Mouse (Mus musculus) limb, embryonic 14.5 days (tissue): ENCODE data around the gene Edn2. TPM values are rescaled to one million over a fixed set of nuclear protein-coding genes. Genes with fewer than 3 reads are reported as not detected.

Experiments used
- ATAC-seq: fragments of 200-750 bp; cut with Nextera tagmentation; 2 replicates; pipeline ENCODE4 v1.8.0; 2017; ENCODE audit warnings: low read depth, moderate number of reproducible peaks, moderate TSS enrichment; ENCODE audit not compliant: low FRiP score
- DNase-seq: peaks from one replicate; pipeline ENCODE4 v3.0.0-alpha.2; 2015; ENCODE audit warnings: low spot score
- H3K27ac ChIP-seq: fragments of 300-500 bp; sonication (generic); replicated peaks from 2 replicates; pipeline ENCODE4 v1.5.1; 2014; ENCODE audit warnings: low read depth, mild to moderate bottlenecking, low read length, moderate library complexity, mixed read lengths
- H3K27me3 ChIP-seq: fragments of 300-500 bp; sonication (generic); 2 replicates; pipeline ENCODE4 v1.6.1; 2014; ENCODE audit warnings: low read length, mixed read lengths; ENCODE audit not compliant: control insufficient read depth, insufficient read depth
- H3K36me3 ChIP-seq: fragments of 300-500 bp; sonication (generic); 2 replicates; pipeline ENCODE4 v1.6.1; 2014; ENCODE audit warnings: mild to moderate bottlenecking, low read length, moderate library complexity, mixed read lengths; ENCODE audit not compliant: control insufficient read depth, insufficient read depth
- H3K4me1 ChIP-seq: fragments of 300-500 bp; sonication (generic); 2 replicates; pipeline ENCODE4 v1.6.1; 2014; ENCODE audit warnings: antibody characterized with exemption, low read length, mixed read lengths; ENCODE audit not compliant: control insufficient read depth, insufficient read depth
- H3K4me2 ChIP-seq: fragments of 300-500 bp; sonication (generic); replicated peaks from 2 replicates; pipeline ENCODE4 v1.6.1; 2014; ENCODE audit warnings: low read depth, mild to moderate bottlenecking, low read length, moderate library complexity; ENCODE audit not compliant: severe bottlenecking
- H3K4me3 ChIP-seq: fragments of 300-500 bp; sonication (generic); replicated peaks from 2 replicates; pipeline ENCODE4 v1.5.1; 2014; ENCODE audit warnings: low read length
- H3K9ac ChIP-seq: fragments of 300-500 bp; sonication (generic); 2 replicates; pipeline ENCODE4 v1.6.1; 2014; ENCODE audit warnings: mild to moderate bottlenecking, low read depth, low read length, moderate library complexity; ENCODE audit not compliant: severe bottlenecking
- H3K9me3 ChIP-seq: fragments of 300-500 bp; sonication (generic); 2 replicates; pipeline ENCODE4 v1.6.1; 2016; ENCODE audit warnings: low read length; ENCODE audit not compliant: control insufficient read depth
- POLR2A ChIP-seq: fragments of 200-500 bp; IDR thresholded peaks from 2 replicates; pipeline ENCODE4 v1.8.0; 2012; ENCODE audit warnings: inconsistent platforms, mild to moderate bottlenecking, moderate library complexity, borderline replicate concordance; ENCODE audit not compliant: insufficient read depth, insufficient read length; ENCODE audit errors: extremely low read depth
- WGBS: fragments of 180-500 bp; shearing (Covaris S2); extraction: QIAGEN DNeasy Blood & Tissue Kit; methylation state at CpG from one replicate; pipeline ENCODE4 v1.1.7; 2014; 5-methylcytosine and 5-hydroxymethylcytosine counted together
- polyA plus RNA-seq, 2 experiments: library from polyadenylated mRNA; depleted of rRNA in 1 of 2; stranded (reverse) in 1 of 2; unstranded in 1 of 2; fragments of >200 nt; fragmentation: Nextera tagmentation in 1 of 2; extraction: Ambion mirVana in 1 of 2; gene quantifications; 2 replicates each; pipeline versions ENCODE4 v1.2.1 to v1.2.3; 2012 to 2014

The Edn2 gene
- polyA plus RNA-seq, 2 experiments = 2.7 to 2.9 TPM

DNA sequence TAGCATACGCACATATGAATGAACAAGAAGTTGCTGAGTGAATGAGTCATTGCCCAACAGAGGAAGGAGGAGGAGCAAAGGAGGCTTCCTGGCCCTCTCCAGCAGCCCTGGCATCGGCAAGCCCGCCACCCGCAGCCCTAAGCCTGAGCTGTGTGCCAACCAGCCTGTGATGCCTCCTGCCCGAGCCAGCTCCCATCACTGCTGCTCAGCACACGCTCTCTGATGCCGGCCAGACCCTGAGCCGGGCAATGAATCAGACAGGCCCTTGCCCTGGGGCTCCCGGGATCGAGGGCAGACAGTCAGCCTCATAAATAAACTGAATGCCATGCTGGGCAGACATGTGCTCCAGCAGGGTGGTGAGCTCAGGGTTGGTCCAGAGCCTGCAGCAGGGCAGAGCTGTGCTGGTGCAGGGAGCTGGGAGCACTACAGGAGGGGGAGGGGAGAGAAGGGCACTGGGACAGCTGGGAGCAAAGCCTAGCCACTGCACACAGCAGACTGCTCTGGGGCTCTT, 27.7 kb downstream of the Edn2 start:
- no peak overlapping the region for H3K27ac ChIP-seq
- H3K4me1 ChIP-seq = 0 out of 2 replicates have a peak, but pooled peaks cover 2% of the 10 kb centered on the region
- DNase-seq = no peak
- no peak for TF ChIP-seq POLR2A
- H3K9me3 ChIP-seq = no peaks in the 10 kb centered on the region
- no peak overlapping the region for H3K4me2 ChIP-seq
- no peak; the same call in 1 of the 2 replicates for ATAC-seq
- no peak overlapping the region for H3K9ac ChIP-seq
- H3K27me3 ChIP-seq = no peaks in the 10 kb centered on the region
- H3K4me3 ChIP-seq = no peak overlapping the region
- whole genome bisulfite sequencing = 64% methylated on average over 10 of the region's 10 CpGs
- no peaks in the 10 kb centered on the region for H3K36me3 ChIP-seq

DNA sequence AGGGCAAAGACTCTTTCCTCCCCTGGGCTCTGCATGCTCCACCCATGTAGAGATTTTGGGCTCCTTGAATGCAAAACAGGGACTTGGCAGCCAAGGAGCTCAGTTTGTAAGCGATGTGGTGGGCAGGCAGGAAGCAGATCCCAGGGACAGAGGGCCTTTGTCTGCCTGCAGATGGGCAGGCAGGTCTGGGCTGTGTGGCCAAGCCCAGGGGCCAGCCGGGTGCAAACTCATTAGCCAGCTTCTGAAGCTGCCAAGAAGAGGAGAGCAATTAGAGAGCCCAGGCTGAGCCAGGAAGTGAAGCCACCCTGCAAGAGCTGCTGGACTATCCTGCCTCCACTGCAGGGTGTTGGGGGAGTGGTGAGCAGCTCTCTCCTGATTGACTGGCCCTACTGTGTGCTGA, 28.9 kb downstream of the Edn2 start:
- H3K9ac ChIP-seq = no peak overlapping the region
- H3K27me3 ChIP-seq = no peaks in the 10 kb centered on the region
- no peak for TF ChIP-seq POLR2A
- no peak for DNase-seq
- 0 out of 2 replicates have a peak, but pooled peaks cover 2% of the 10 kb centered on the region for H3K4me1 ChIP-seq
- no peak overlapping the region for H3K4me3 ChIP-seq
- H3K9me3 ChIP-seq = no peaks in the 10 kb centered on the region
- no peak overlapping the region for H3K4me2 ChIP-seq
- no peak overlapping the region for H3K27ac ChIP-seq
- ATAC-seq = no peak
- no peaks in the 10 kb centered on the region for H3K36me3 ChIP-seq
- whole genome bisulfite sequencing = 22% methylated on average over 2 of the region's 2 CpGs

DNA sequence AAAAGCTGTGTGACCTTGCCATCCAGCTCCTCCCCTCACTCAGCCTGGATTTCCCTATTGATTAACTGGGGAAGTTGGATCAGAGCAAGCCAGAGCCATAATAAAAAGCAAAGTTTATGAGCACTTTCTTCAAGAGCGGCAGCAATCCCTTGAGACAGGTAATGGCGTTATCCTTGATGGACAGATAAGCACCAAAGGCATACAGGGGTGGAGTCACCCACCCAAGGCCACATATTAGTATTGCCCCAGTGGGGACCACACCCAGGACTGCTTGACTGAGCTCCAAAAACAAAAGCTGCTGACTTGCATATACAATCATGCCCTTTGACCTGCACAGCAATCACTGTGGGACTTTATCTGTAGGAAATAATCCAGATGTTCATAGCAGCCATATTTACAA, 31.0 kb downstream of the Edn2 start:
- no peak overlapping the region for H3K4me3 ChIP-seq
- H3K36me3 ChIP-seq = no peaks in the 10 kb centered on the region
- H3K9ac ChIP-seq = no peak overlapping the region
- no peak overlapping the region for H3K27ac ChIP-seq
- no peaks in the 10 kb centered on the region for H3K9me3 ChIP-seq
- H3K27me3 ChIP-seq = no peaks in the 10 kb centered on the region
- H3K4me1 ChIP-seq = 0 out of 2 replicates have a peak, but pooled peaks cover 2% of the 10 kb centered on the region
- 49% methylated on average over 2 of the region's 2 CpGs for WGBS
- DNase-seq (no peak), ATAC-seq (no peak)
- TF ChIP-seq POLR2A = no peak
- no peak overlapping the region for H3K4me2 ChIP-seq

DNA sequence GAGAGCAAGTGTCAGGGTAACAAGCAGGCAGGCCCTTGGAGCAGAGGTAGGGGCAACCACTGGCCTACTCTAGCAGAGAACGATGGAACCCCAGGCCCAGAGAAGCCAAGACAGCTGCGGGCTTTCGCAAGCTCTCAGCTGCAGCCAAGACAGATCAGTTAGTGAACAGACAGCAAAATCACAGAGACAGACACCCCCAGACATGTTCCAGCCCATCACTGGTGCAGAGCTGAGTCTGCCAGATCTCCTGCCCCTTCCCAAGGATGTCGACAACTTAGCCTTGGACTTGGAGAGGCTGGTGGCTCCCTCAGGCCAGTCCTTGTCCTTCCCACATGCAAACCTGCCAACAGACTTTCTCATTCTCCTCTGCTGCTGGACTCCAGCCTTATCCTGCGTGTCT, 33.0 kb downstream of the Edn2 start:
- Histone ChIP-seq H3K27me3 (no peaks in the 10 kb centered on the region), H3K9me3 (no peaks in the 10 kb centered on the region), H3K36me3 (no peaks in the 10 kb centered on the region), H3K4me1 (0 out of 2 replicates have a peak, but pooled peaks cover 2% of the 10 kb centered on the region), H3K27ac (no peak overlapping the region), H3K4me3 (no peak overlapping the region), H3K4me2 (no peak overlapping the region), H3K9ac (no peak overlapping the region)
- WGBS = 91% methylated on average over 5 of the region's 5 CpGs
- ATAC-seq (no peak), DNase-seq (no peak)
- no peak for TF ChIP-seq POLR2A

DNA sequence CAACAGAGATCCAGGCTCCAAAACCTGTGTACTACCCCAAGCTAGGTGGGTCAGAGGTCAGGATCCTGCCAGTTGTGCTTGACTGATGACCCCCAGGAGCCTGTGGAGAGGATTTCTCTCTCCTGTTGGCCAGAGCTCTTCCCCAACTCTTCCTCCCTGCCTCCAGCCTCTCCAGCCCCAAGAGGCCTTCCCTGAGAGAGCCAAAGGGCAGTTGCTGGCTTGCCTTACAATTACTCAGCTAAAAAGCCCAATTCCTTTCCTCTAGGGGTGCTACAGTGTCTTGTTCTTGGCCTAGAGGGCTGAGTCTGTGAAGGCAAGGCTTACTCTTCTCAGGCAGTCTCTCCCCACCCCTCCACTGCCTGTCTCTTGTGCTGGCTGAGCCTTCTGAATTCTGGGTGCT, 34.0 kb downstream of the Edn2 start:
- no peak overlapping the region for H3K27ac ChIP-seq
- DNase-seq (no peak), ATAC-seq (no peak)
- H3K36me3 ChIP-seq = no peaks in the 10 kb centered on the region
- no peaks in the 10 kb centered on the region for H3K4me1 ChIP-seq
- no peak for TF ChIP-seq POLR2A
- H3K9ac ChIP-seq = no peak overlapping the region
- no peak overlapping the region for H3K4me2 ChIP-seq
- no peaks in the 10 kb centered on the region for H3K27me3 ChIP-seq
- no peak overlapping the region for H3K4me3 ChIP-seq
- no peaks in the 10 kb centered on the region for H3K9me3 ChIP-seq
